Mouse (Mus musculus): Measurements from ENCODE around the gene Krtap5-4. TPM values are rescaled to one million over a fixed set of nuclear protein-coding genes. Genes with fewer than 3 reads are reported as not detected.

The Krtap5-4 gene
- total and polyA plus RNA-seq, 2 experiments from 2014 or later, result not detected

- Histone ChIP-seq H3K9me3 (ENCODE audit: low read length) (no peaks in the 10 kb centered on the region), H3K36me3 (ENCODE audit: insufficient read depth) (no peaks in the 10 kb centered on the region), H3K4me1 (ENCODE audit: insufficient read depth) (no peaks in the 10 kb centered on the region), H3K4me2 (ENCODE audit: low read depth) (no peak overlapping the region), H3K27me3 (ENCODE audit: insufficient read depth, low read length) (no peaks in the 10 kb centered on the region), H3K9ac (no peak overlapping the region), H3K27ac (ENCODE audit: low read depth, low read length) (no peak overlapping the region), H3K4me3 (ENCODE audit: low read depth, low read length) (no peak overlapping the region)
- DNase-seq (peak; percentile 32), ATAC-seq (no peak; the same call in 1 of the 2 replicates)
- 51% methylated on average over 8 of the region's 8 CpGs for WGBS
- no peak for TF ChIP-seq CTCF (IDR thresholded peaks at IDR 0.05; ENCODE audit: low read depth)
Observed at GRCm38 (mm10) chr7:142335151-142335550, 31.8 kb downstream of the Krtap5-4 start.

- no peak for ATAC-seq
- 61% methylated on average over 10 of the region's 10 CpGs for WGBS
- TF ChIP-seq CTCF (IDR thresholded peaks at IDR 0.05; ENCODE audit: low read depth), result no peak
Observed at GRCm38 (mm10) chr7:142340269-142340970, 37.1 kb downstream of the Krtap5-4 start.

GRCm38 (mm10) chr7:142341564-142342246, 38.4 kb downstream of the Krtap5-4 start:
- H3K4me1 ChIP-seq (ENCODE audit: insufficient read depth), result no peaks in the 10 kb centered on the region
- no peak for TF ChIP-seq CTCF (IDR thresholded peaks at IDR 0.05; ENCODE audit: low read depth)
- H3K9ac ChIP-seq, result no peak overlapping the region
- no peak overlapping the region for H3K27ac ChIP-seq (ENCODE audit: low read depth, low read length)
- no peak overlapping the region for H3K4me2 ChIP-seq (ENCODE audit: low read depth)
- DNase-seq (no peak), ATAC-seq (no peak)
- H3K27me3 ChIP-seq (ENCODE audit: insufficient read depth, low read length), result no peaks in the 10 kb centered on the region
- no peaks in the 10 kb centered on the region for H3K9me3 ChIP-seq (ENCODE audit: low read length)
- H3K4me3 ChIP-seq (ENCODE audit: low read depth, low read length), result no peak overlapping the region
- WGBS, result 74% methylated on average over 10 of the region's 10 CpGs
- no peaks in the 10 kb centered on the region for H3K36me3 ChIP-seq (ENCODE audit: insufficient read depth)

More at GRCm38 (mm10) chr7:142340269-142340970, 37.1 kb downstream of the Krtap5-4 start:
- H3K27ac ChIP-seq (ENCODE audit: low read depth, low read length), result no peak overlapping the region
- H3K27me3 ChIP-seq (ENCODE audit: insufficient read depth, low read length), result no peaks in the 10 kb centered on the region
- DNase-seq, result no peak
- no peaks in the 10 kb centered on the region for H3K9me3 ChIP-seq (ENCODE audit: low read length)
- H3K4me2 ChIP-seq (ENCODE audit: low read depth), result no peak overlapping the region
- H3K36me3 ChIP-seq (ENCODE audit: insufficient read depth), result no peaks in the 10 kb centered on the region
- no peak overlapping the region for H3K9ac ChIP-seq
- no peaks in the 10 kb centered on the region for H3K4me1 ChIP-seq (ENCODE audit: insufficient read depth)
- H3K4me3 ChIP-seq (ENCODE audit: low read depth, low read length), result no peak overlapping the region

GRCm38 (mm10) chr7:142342247-142342640, 38.9 kb downstream of the Krtap5-4 start:
- Histone ChIP-seq H3K9ac (no peak overlapping the region), H3K9me3 (ENCODE audit: low read length) (no peaks in the 10 kb centered on the region), H3K27ac (ENCODE audit: low read depth, low read length) (no peak overlapping the region), H3K4me1 (ENCODE audit: insufficient read depth) (no peaks in the 10 kb centered on the region), H3K27me3 (ENCODE audit: insufficient read depth, low read length) (no peaks in the 10 kb centered on the region), H3K36me3 (ENCODE audit: insufficient read depth) (no peaks in the 10 kb centered on the region), H3K4me3 (ENCODE audit: low read depth, low read length) (no peak overlapping the region), H3K4me2 (ENCODE audit: low read depth) (no peak overlapping the region)
- no peak for ATAC-seq
- DNase-seq, result no peak
- WGBS, result 87% methylated on average over 3 of the region's 3 CpGs
- TF ChIP-seq CTCF (IDR thresholded peaks at IDR 0.05; ENCODE audit: low read depth), result no peak

- no peak for ATAC-seq
- WGBS, result 91% methylated on average over 4 of the region's 4 CpGs
- Histone ChIP-seq H3K4me1 (ENCODE audit: insufficient read depth) (peaks cover 4% of the 10 kb centered on the region), H3K27ac (ENCODE audit: low read depth, low read length) (no peak overlapping the region), H3K36me3 (ENCODE audit: insufficient read depth) (no peaks in the 10 kb centered on the region), H3K4me2 (ENCODE audit: low read depth) (no peak overlapping the region), H3K9me3 (ENCODE audit: low read length) (no peaks in the 10 kb centered on the region), H3K27me3 (ENCODE audit: insufficient read depth, low read length) (no peaks in the 10 kb centered on the region), H3K4me3 (ENCODE audit: low read depth, low read length) (no peak overlapping the region), H3K9ac (no peak overlapping the region)
- no peak for DNase-seq
- no peak for TF ChIP-seq CTCF (IDR thresholded peaks at IDR 0.05; ENCODE audit: low read depth)
Observed at GRCm38 (mm10) chr7:142347542-142347941, 44.2 kb downstream of the Krtap5-4 start.

- 15% methylated on average over 9 of the region's 9 CpGs for WGBS
- no peak overlapping the region for H3K4me3 ChIP-seq (ENCODE audit: low read depth, low read length)
- H3K27me3 ChIP-seq (ENCODE audit: insufficient read depth, low read length), result no peaks in the 10 kb centered on the region
- H3K36me3 ChIP-seq (ENCODE audit: insufficient read depth), result no peaks in the 10 kb centered on the region
- H3K4me1 ChIP-seq (ENCODE audit: insufficient read depth), result peaks cover 4% of the 10 kb centered on the region
- H3K9me3 ChIP-seq (ENCODE audit: low read length), result no peaks in the 10 kb centered on the region
- no peak for TF ChIP-seq CTCF (IDR thresholded peaks at IDR 0.05; ENCODE audit: low read depth)
- ATAC-seq, result peak; percentile 96
- 0 out of 2 replicates have a peak overlapping the region, but pooled peaks have one; percentile 29 for H3K27ac ChIP-seq (ENCODE audit: low read depth, low read length)
- H3K9ac ChIP-seq, result peak overlapping the region; percentile 14; the same call in 1 of the 2 replicates
- DNase-seq, result peak; percentile 73
- no peak overlapping the region for H3K4me2 ChIP-seq (ENCODE audit: low read depth)
Observed at GRCm38 (mm10) chr7:142349308-142349961, 46.1 kb downstream of the Krtap5-4 start.

GRCm38 (mm10) chr7:142351569-142351968, 48.2 kb downstream of the Krtap5-4 start:
- peaks cover 4% of the 10 kb centered on the region for H3K4me1 ChIP-seq (ENCODE audit: insufficient read depth)
- no peaks in the 10 kb centered on the region for H3K27me3 ChIP-seq (ENCODE audit: insufficient read depth, low read length)
- peak; percentile 23; the same call in 1 of the 2 replicates for ATAC-seq
- no peaks in the 10 kb centered on the region for H3K9me3 ChIP-seq (ENCODE audit: low read length)
- TF ChIP-seq CTCF (IDR thresholded peaks at IDR 0.05; ENCODE audit: low read depth), result no peak
- DNase-seq, result no peak
- no peak overlapping the region for H3K4me2 ChIP-seq (ENCODE audit: low read depth)
- no peak overlapping the region for H3K9ac ChIP-seq
- no peaks in the 10 kb centered on the region for H3K36me3 ChIP-seq (ENCODE audit: insufficient read depth)
- no peak overlapping the region for H3K4me3 ChIP-seq (ENCODE audit: low read depth, low read length)
- H3K27ac ChIP-seq (ENCODE audit: low read depth, low read length), result no peak overlapping the region
- 52% methylated on average over 5 of the region's 5 CpGs for WGBS

All from forebrain, postnatal 0 days (tissue).